Mouse (Mus musculus) liver, adult 2 months (tissue): ENCODE measurements around the gene Lrrc75a. TPM values are rescaled to one million over a fixed set of nuclear protein-coding genes. Genes with fewer than 3 reads are reported as not detected.
A peak's percentile ranks its signal among the peaks of the same experiment; 100 is the strongest.

Source experiments
- DNase-seq: peaks from one replicate; pipeline ENCODE4 v3.0.0-alpha.2; 2011; ENCODE audit warnings: low read depth, low spot score; ENCODE audit errors: extremely low read depth
- H3K27ac ChIP-seq: fragments of 200-500 bp; replicated peaks from 2 replicates; pipeline ENCODE4 v1.5.1; 2012; ENCODE audit warnings: low read depth, mild to moderate bottlenecking, control low read depth, inconsistent platforms, low read length; ENCODE audit not compliant: insufficient read depth
- H3K27me3 ChIP-seq: fragments of 200-500 bp; 2 replicates; pipeline ENCODE4 v1.6.1; 2012; ENCODE audit warnings: mild to moderate bottlenecking, moderate library complexity, low read length, inconsistent platforms; ENCODE audit not compliant: control insufficient read depth, insufficient read depth
- H3K36me3 ChIP-seq: fragments of 200-500 bp; 2 replicates; pipeline ENCODE4 v1.6.1; 2012; ENCODE audit warnings: low read length, inconsistent platforms; ENCODE audit not compliant: control insufficient read depth, insufficient read depth
- H3K4me1 ChIP-seq: fragments of 200-500 bp; 2 replicates; pipeline ENCODE4 v1.6.1; 2011; ENCODE audit warnings: low read length; ENCODE audit not compliant: control insufficient read depth, insufficient read depth
- H3K4me3 ChIP-seq: fragments of 200-500 bp; 2 replicates; pipeline ENCODE4 v1.5.1; 2011; ENCODE audit warnings: low read depth, mild to moderate bottlenecking, control low read depth, low read length, moderate library complexity; ENCODE audit not compliant: insufficient read depth
- H3K79me2 ChIP-seq: fragments of 200-500 bp; 2 replicates; pipeline ENCODE4 v1.6.1; 2012; ENCODE audit warnings: inconsistent platforms, mild to moderate bottlenecking, low read length, moderate library complexity; ENCODE audit not compliant: control insufficient read depth, insufficient read depth
- H3K9ac ChIP-seq: fragments of 200-500 bp; 2 replicates; pipeline ENCODE4 v1.6.1; 2012; ENCODE audit warnings: low read depth, mild to moderate bottlenecking, control low read depth, inconsistent platforms, low read length
- CTCF ChIP-seq: fragments of 200-500 bp; IDR thresholded peaks from 2 replicates; pipeline ENCODE4 v1.5.1; 2011; ENCODE audit warnings: low read depth, low read length, control low read depth
- POLR2A ChIP-seq: fragments of 200-500 bp; IDR thresholded peaks from 2 replicates; pipeline ENCODE4 v1.6.1; 2011; ENCODE audit warnings: low read length, control low read depth; ENCODE audit not compliant: insufficient read depth; ENCODE audit errors: extremely low read depth
- WGBS: fragments of 180-500 bp; shearing (Covaris S2); methylation state at CpG from one replicate; pipeline ENCODE4 v1.1.7; 2018; 5-methylcytosine and 5-hydroxymethylcytosine counted together
- polyA plus RNA-seq: library from polyadenylated mRNA; depleted of rRNA; stranded (reverse); fragments of >200 nt; gene quantifications from 2 replicates; pipeline ENCODE4 v1.2.3, GENCODE M21; 2012
- total RNA-seq: library from RNA; depleted of rRNA; stranded (reverse); fragments of >200 nt; gene quantifications from 2 replicates; pipeline ENCODE4 v1.2.3, GENCODE M21; 2014

The Lrrc75a gene
- total and polyA plus RNA-seq, 2 experiments = 0.55 to 1.1 TPM

DNA sequence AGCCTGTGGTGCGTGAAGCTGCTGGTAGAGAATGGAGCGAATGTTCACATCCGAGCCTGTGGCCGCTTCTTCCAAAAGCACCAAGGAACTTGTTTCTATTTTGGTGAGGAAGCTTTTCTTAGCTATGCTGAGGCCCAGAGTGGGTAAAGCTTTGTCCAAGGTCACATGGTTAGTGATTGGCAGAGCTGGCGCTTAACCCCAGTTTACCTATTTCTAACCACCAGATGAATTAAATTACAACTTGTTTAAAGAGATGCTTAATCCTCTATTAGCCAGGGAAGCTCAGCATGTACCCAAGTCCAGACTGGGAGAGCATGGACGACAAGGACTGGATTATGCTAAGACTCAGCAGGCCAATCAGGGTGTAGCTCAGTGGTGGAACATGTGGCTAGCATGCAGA is 65.3 kb downstream of the Lrrc75a start:
- no peak for TF ChIP-seq CTCF
- Histone ChIP-seq H3K4me1 (no peaks in the 10 kb centered on the region), H3K79me2 (no peaks in the 10 kb centered on the region), H3K9ac (no peak overlapping the region), H3K36me3 (no peaks in the 10 kb centered on the region), H3K27me3 (no peaks in the 10 kb centered on the region), H3K27ac (no peak overlapping the region), H3K4me3 (no peak overlapping the region)
- DNase-seq = no peak
- 84% methylated on average over 6 of the region's 6 CpGs for WGBS

DNA sequence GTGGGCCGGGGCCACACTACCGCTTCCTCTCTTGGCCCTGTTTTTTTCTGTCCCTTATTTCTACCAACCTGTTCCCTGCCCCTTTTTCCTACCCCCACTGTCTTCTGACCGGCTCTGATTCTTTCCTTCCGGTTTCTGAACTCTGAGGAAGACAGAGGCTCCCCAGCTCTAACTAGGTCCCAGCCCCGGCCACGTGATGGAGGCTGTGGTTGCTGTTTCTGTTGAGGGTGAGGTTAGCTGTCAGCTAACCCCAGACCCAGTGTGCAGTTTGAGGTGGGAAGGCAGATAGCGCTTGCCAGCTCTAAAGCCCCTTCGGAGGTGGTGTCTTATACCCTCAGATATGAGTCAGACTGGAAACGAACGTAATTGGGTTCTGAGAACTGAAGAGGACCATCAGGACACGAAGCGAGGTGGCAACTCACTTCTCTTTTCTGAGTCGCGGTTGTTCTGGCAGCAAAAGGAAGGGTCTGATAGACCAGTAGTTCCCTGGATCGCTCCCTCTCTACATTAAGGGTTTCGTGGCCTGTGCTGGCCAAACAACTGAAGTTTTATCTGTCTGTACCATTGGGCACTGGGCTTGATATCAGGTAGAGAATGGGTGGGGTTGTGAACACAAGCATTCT is 71.7 kb downstream of the Lrrc75a start:
- Histone ChIP-seq H3K27me3 (no peaks in the 10 kb centered on the region), H3K9ac (peak overlapping the region; percentile 47; the same call in 1 of the 2 replicates), H3K36me3 (no peaks in the 10 kb centered on the region), H3K4me1 (no peaks in the 10 kb centered on the region), H3K27ac (0 out of 2 replicates have a peak overlapping the region, but pooled peaks have one; percentile 13), H3K4me3 (no peak overlapping the region), H3K79me2 (no peaks in the 10 kb centered on the region)
- TF ChIP-seq CTCF = no peak
- no peak for TF ChIP-seq POLR2A
- WGBS = 63% methylated on average over 16 of the region's 16 CpGs
- DNase-seq = peak; percentile 29

DNA sequence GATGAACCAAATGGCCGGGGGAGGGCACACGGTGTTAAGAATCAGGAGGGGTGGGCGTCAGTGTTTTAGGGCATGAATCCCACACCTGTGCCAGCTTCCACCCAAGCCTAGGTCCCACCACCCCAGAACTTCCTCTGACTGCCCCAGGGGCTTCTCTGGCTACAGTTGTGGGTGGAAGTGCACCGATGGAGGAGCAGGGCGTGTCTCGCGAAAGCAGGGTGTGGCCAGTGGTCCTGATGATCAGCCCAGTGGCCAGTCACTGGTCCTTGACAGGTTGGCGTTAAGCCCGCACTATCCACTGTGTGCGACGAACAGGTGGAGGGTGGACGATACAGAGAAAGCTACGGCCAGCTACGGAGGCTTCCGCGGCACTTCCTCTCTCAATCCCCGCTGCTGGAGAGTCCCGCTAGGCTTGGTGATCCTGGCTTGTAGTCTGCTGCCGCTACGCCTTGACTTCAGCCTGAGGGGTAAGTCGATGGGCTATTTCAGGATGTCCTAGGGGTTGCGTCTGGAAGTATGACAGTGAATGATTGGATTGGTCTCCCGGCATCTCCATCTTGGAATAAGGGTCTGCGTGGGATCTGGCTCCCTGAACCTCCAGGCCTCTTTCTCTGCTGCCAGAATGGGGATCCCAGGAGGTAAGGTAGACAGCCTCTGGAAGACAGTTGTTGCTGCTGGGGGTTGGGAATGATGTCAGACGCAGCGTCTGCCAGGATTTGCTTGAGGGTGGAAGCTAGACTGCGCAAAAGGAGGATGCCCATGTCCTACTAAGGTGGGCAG is 72.5 kb downstream of the Lrrc75a start:
- WGBS = 19% methylated on average over 27 of the region's 27 CpGs
- Histone ChIP-seq H3K27ac (peak overlapping the region; percentile 1; the same call in 1 of the 2 replicates), H3K36me3 (no peaks in the 10 kb centered on the region), H3K79me2 (no peaks in the 10 kb centered on the region), H3K27me3 (no peaks in the 10 kb centered on the region), H3K4me3 (peak overlapping the region; percentile 57), H3K4me1 (no peaks in the 10 kb centered on the region), H3K9ac (peak overlapping the region; percentile 52)
- TF ChIP-seq CTCF (no peak), POLR2A (no peak)
- no peak for DNase-seq

DNA sequence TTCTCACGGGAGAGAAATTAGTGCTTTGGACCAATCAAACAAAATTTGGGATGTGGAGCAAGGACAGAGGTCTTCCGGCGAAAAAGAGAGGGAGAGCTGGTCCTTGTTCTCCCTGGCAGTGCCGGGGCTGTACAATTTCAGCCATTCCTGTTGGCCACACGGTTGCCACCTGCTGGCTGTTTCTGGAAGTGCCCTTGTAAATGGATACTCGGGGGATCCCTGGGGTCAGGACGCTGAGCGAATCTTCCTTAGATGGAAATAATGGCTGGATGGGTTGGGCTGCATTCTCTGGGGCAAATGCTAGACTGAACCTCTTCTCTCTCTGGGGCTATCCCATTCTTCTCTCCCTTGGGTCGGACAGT is 73.0 kb downstream of the Lrrc75a start:
- H3K27ac ChIP-seq = no peak overlapping the region
- WGBS = under 1% methylated on average over 9 of the region's 9 CpGs

DNA sequence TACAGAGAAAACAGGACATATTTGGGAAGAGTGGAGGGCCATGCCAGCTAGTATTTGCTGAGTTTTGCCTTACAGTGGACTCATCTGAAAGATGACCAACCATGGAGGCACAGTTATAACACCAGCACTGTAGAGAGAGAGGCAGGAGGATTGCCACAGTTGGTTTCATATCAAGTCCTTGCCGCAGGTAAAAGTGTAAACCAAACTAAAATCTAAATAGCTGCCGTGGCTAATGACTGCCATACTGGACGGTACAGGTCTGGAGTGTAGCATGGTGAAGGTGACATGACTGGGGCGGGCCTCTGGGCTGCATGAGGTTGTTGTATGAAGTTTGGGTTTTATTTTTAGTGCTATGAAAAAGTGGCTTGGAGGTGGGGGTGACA is 73.6 kb downstream of the Lrrc75a start:
- WGBS = 80% methylated on average over 4 of the region's 4 CpGs
- Histone ChIP-seq H3K79me2 (no peaks in the 10 kb centered on the region), H3K36me3 (no peaks in the 10 kb centered on the region), H3K4me3 (no peak overlapping the region), H3K9ac (no peak overlapping the region), H3K4me1 (no peaks in the 10 kb centered on the region), H3K27ac (no peak overlapping the region), H3K27me3 (no peaks in the 10 kb centered on the region)
- TF ChIP-seq CTCF = no peak
- no peak for TF ChIP-seq POLR2A
- no peak for DNase-seq

More for the DNA sequence above, 73.0 kb downstream of the Lrrc75a start:
- Histone ChIP-seq H3K27me3 (no peaks in the 10 kb centered on the region), H3K4me1 (no peaks in the 10 kb centered on the region), H3K9ac (no peak overlapping the region), H3K79me2 (no peaks in the 10 kb centered on the region), H3K36me3 (no peaks in the 10 kb centered on the region), H3K4me3 (peak overlapping the region; percentile 57; the same call in 1 of the 2 replicates)
- TF ChIP-seq CTCF = peak; percentile 94
- TF ChIP-seq POLR2A = no peak
- peak; percentile 45 for DNase-seq
